Mouse (Mus musculus) retina, embryonic 14.5 days (tissue): Measurements from ENCODE around the gene Bbs2.

Source experiments
- DNase-seq: peaks from one replicate; pipeline ENCODE4 v3.0.0-alpha.2; 2015; ENCODE audit warnings: low spot score

Bbs2 gene

GRCm38 (mm10) chr8:94098996-94099395, 268 bp upstream of the Bbs2 start:
- peak; percentile 26 for DNase-seq

GRCm38 (mm10) chr8:94094281-94094680, 4.4 kb downstream of the Bbs2 start:
- no peak for DNase-seq

- no peak for DNase-seq
Observed at GRCm38 (mm10) chr8:94092848-94093247, 5.9 kb downstream of the Bbs2 start.

- no peak for DNase-seq
Observed at GRCm38 (mm10) chr8:94089715-94090114, 9.0 kb downstream of the Bbs2 start.

GRCm38 (mm10) chr8:94087964-94088363, 10.8 kb downstream of the Bbs2 start:
- DNase-seq = no peak

GRCm38 (mm10) chr8:94076461-94077192, 22.1 kb downstream of the Bbs2 start:
- DNase-seq = no peak

GRCm38 (mm10) chr8:94068793-94069192, 29.9 kb downstream of the Bbs2 start:
- no peak for DNase-seq

- DNase-seq = peak; percentile 75
Observed at GRCm38 (mm10) chr8:94066121-94066863, 32.4 kb downstream of the Bbs2 start.

GRCm38 (mm10) chr8:94057157-94057854, 41.4 kb downstream of the Bbs2 start:
- peak; percentile 82 for DNase-seq

GRCm38 (mm10) chr8:94052696-94053095, 46.0 kb downstream of the Bbs2 start:
- no peak for DNase-seq

GRCm38 (mm10) chr8:94047845-94048244, 50.9 kb downstream of the Bbs2 start:
- DNase-seq = no peak

- DNase-seq = peak; percentile 22
Observed at GRCm38 (mm10) chr8:94037806-94038205, 60.9 kb downstream of the Bbs2 start.

- DNase-seq = peak; percentile 100
Observed at GRCm38 (mm10) chr8:94036944-94037524, 61.7 kb downstream of the Bbs2 start, which contains the start of the genes Nudt21 and Ogfod1. Nudt21 (minus strand) TSS chr8:94037031. Ogfod1 (plus strand) TSS chr8:94037198.

GRCm38 (mm10) chr8:94036541-94036940, 62.2 kb downstream of the Bbs2 start:
- DNase-seq = peak; percentile 75

- DNase-seq = no peak
Observed at GRCm38 (mm10) chr8:94035200-94035599, 63.5 kb downstream of the Bbs2 start.

GRCm38 (mm10) chr8:94033601-94034000, 65.1 kb downstream of the Bbs2 start:
- no peak for DNase-seq

- DNase-seq = no peak
Observed at GRCm38 (mm10) chr8:94029701-94030100, 69.0 kb downstream of the Bbs2 start.

- no peak for DNase-seq
Observed at GRCm38 (mm10) chr8:94023916-94024315, 74.8 kb downstream of the Bbs2 start.
